Mouse (Mus musculus): ENCODE data around the gene Tfe3.
"Not testable (repeated sequence)": the region's sequence is repeated elsewhere in the genome, so short reads cannot be mapped to it uniquely, and the experiment has no call there.

Tfe3 gene

GRCm38 (mm10) chrX:7762137-7762920 lies at the start of gene Tfe3:
TSS of gene Tfe3 (plus strand) at chrX:7762560.
- DNase-seq (ENCODE audit: low spot score in 2 of 2), result peak; percentile 60 to 73

GRCm38 (mm10) chrX:7713764-7714134 lies 48.6 kb upstream of the Tfe3 start:
- not testable (repeated sequence) for DNase-seq (ENCODE audit: low spot score in 2 of 2)

- DNase-seq (ENCODE audit: low spot score in 2 of 2), result peak; percentile 76 to 81
These were observed 48.0 kb upstream of the Tfe3 start, which contains the start of gene Wdr45 for GRCm38 (mm10) chrX:7714135-7714899. TSS of gene Wdr45 (plus strand) at chrX:7714333.

GRCm38 (mm10) chrX:7716058-7716457 lies 46.3 kb upstream of the Tfe3 start:
- not testable (repeated sequence) for DNase-seq (ENCODE audit: low spot score in 2 of 2)

- DNase-seq (ENCODE audit: low spot score in 2 of 2), result peak; percentile 33
These were observed 40.7 kb upstream of the Tfe3 start, which contains the start of gene Gm45208 for GRCm38 (mm10) chrX:7721514-7722281. TSS of gene Gm45208 (plus strand) at chrX:7722245.

GRCm38 (mm10) chrX:7722282-7722611 lies 40.1 kb upstream of the Tfe3 start:
- no peak for DNase-seq (ENCODE audit: low spot score in 2 of 2)

- no peak for DNase-seq (ENCODE audit: low spot score in 2 of 2)
These were observed 39.7 kb upstream of the Tfe3 start for GRCm38 (mm10) chrX:7722691-7723090.

- DNase-seq (ENCODE audit: low spot score in 2 of 2), result no peak
These were observed 38.2 kb upstream of the Tfe3 start for GRCm38 (mm10) chrX:7724135-7724534.

- DNase-seq (ENCODE audit: low spot score in 2 of 2), result no peak
These were observed 36.5 kb upstream of the Tfe3 start for GRCm38 (mm10) chrX:7725841-7726240.

- DNase-seq (ENCODE audit: low spot score in 2 of 2), result no peak
These were observed 35.2 kb upstream of the Tfe3 start for GRCm38 (mm10) chrX:7727176-7727575.

GRCm38 (mm10) chrX:7728215-7728921 lies 34.0 kb upstream of the Tfe3 start, which contains the start of gene Praf2:
TSS of gene Praf2 (plus strand) at chrX:7728439.
- peak; percentile 63 to 70 for DNase-seq (ENCODE audit: low spot score in 2 of 2)

- DNase-seq (ENCODE audit: low spot score in 2 of 2), result no peak
These were observed 33.5 kb upstream of the Tfe3 start for GRCm38 (mm10) chrX:7728922-7729265.

GRCm38 (mm10) chrX:7733571-7734156 lies 28.7 kb upstream of the Tfe3 start:
- DNase-seq (ENCODE audit: low spot score in 2 of 2), result peak in 1 of 2 experiments; percentile 48

- no peak for DNase-seq (ENCODE audit: low spot score in 2 of 2)
These were observed 22.9 kb upstream of the Tfe3 start for GRCm38 (mm10) chrX:7739336-7740081.

- no peak for DNase-seq (ENCODE audit: low spot score in 2 of 2)
These were observed 22.1 kb upstream of the Tfe3 start for GRCm38 (mm10) chrX:7740082-7740819.

GRCm38 (mm10) chrX:7741103-7741502 lies 21.3 kb upstream of the Tfe3 start:
- DNase-seq (ENCODE audit: low spot score in 2 of 2), result no peak

- no peak for DNase-seq (ENCODE audit: low spot score in 2 of 2)
These were observed 18.9 kb upstream of the Tfe3 start for GRCm38 (mm10) chrX:7743470-7743869.

GRCm38 (mm10) chrX:7744940-7745339 lies 17.4 kb upstream of the Tfe3 start:
- no peak for DNase-seq (ENCODE audit: low spot score in 2 of 2)

GRCm38 (mm10) chrX:7745429-7745828 lies 16.9 kb upstream of the Tfe3 start:
- no peak for DNase-seq (ENCODE audit: low spot score in 2 of 2)
